7 mouse cellular contexts compared by ENCODE assay signal in genomic region chr11:95577776-95578446, GRCm38 (mm10). TPM values are rescaled to one million over a fixed set of nuclear protein-coding genes. Genes with fewer than 3 reads are reported as not detected.
DNase-seq lines count a peak whose midpoint lies in the region; ATAC-seq lines count a peak whose summit lies in the region.

No protein-coding gene starts in this region.

- intact Hi-C loops in left cerebral cortex, postnatal 4 days (cut with DNase I): no loop called here
- intact Hi-C loops in left cerebral cortex, postnatal 25 days (cut with DNase I): loop anchor here (2.0 kb wide), 1 partner anchor 71 kb away; no protein-coding TSS in a partner anchor

- peaks cover 79% of the 10 kb centered on the region for H3K27me3 ChIP-seq in forebrain, embryonic 12.5 days
- H3K27me3 ChIP-seq in midbrain, embryonic 13.5 days: peaks cover 64% of the 10 kb centered on the region

- DNase-seq in left cerebral cortex, postnatal 4 days: peak; percentile 73
- DNase-seq in left cerebral cortex, postnatal 25 days (ENCODE audit: low spot score in 2 of 2): no peak
- peak; percentile 92 for DNase-seq in ZHBTc4 (ENCODE audit: low read depth, low spot score)
- DNase-seq in layer of hippocampus, adult 9-11 months: peak; percentile 16
- no peak for DNase-seq in urinary bladder, adult 18-20 months (ENCODE audit: low spot score in 2 of 2)

- 9% methylated on average over 39 of the region's 39 CpGs for WGBS in forebrain, embryonic 12.5 days
- 8% methylated on average over 39 of the region's 39 CpGs for WGBS in midbrain, embryonic 13.5 days

- H3K4me3 ChIP-seq in forebrain, embryonic 12.5 days (replicated peaks): peak overlapping the region; percentile 31
- H3K4me3 ChIP-seq in midbrain, embryonic 13.5 days (replicated peaks): peak overlapping the region; percentile 26

- H3K36me3 ChIP-seq in forebrain, embryonic 12.5 days (replicated peaks): no peaks in the 10 kb centered on the region
- H3K36me3 ChIP-seq in midbrain, embryonic 13.5 days: no peaks in the 10 kb centered on the region

- peak; percentile 57 for ATAC-seq in forebrain, embryonic 12.5 days (ENCODE audit: low FRiP score)
- ATAC-seq in midbrain, embryonic 13.5 days: peak; percentile 84

- peak overlapping the region; percentile 56 for H3K4me2 ChIP-seq in forebrain, embryonic 12.5 days
- peak overlapping the region; percentile 51 for H3K4me2 ChIP-seq in midbrain, embryonic 13.5 days (replicated peaks)

- H3K9me3 ChIP-seq in forebrain, embryonic 12.5 days: no peaks in the 10 kb centered on the region
- no peaks in the 10 kb centered on the region for H3K9me3 ChIP-seq in midbrain, embryonic 13.5 days

- H3K4me1 ChIP-seq in forebrain, embryonic 12.5 days: peaks cover 24% of the 10 kb centered on the region
- peaks cover 5% of the 10 kb centered on the region for H3K4me1 ChIP-seq in midbrain, embryonic 13.5 days (replicated peaks)

- H3K27ac ChIP-seq in forebrain, embryonic 12.5 days: no peak overlapping the region
- no peak overlapping the region for H3K27ac ChIP-seq in midbrain, embryonic 13.5 days

- H3K9ac ChIP-seq in forebrain, embryonic 12.5 days: 0 out of 2 replicates have a peak overlapping the region, but pooled peaks have one; percentile 18
- peak overlapping the region; percentile 32; the same call in 1 of the 2 replicates for H3K9ac ChIP-seq in midbrain, embryonic 13.5 days (replicated peaks)

RNA-seq across cellular contexts. Expression of gene Ngfr, which starts 9.6 kb away (rescaled TPM):
- 1 to 10 TPM; 4.2 to 8.1 TPM for total RNA-seq in left cerebral cortex, postnatal 4 days (2021)
- total RNA-seq in left cerebral cortex, postnatal 25 days (2021): 1 to 10 TPM; 1.1 to 1.7 TPM
- 10.5 and 10.9 TPM in 2 replicates for polyA plus RNA-seq in forebrain, embryonic 12.5 days (2016; fragmentation: Nextera tagmentation; extraction: Ambion mirVana)
- 13.8 and 17.2 TPM in 2 replicates for polyA plus RNA-seq in midbrain, embryonic 13.5 days (2015; fragmentation: Nextera tagmentation; extraction: Ambion mirVana)

Comparison
In these comparisons a context has a peak if more than half of its experiments do, and no peak if none do; other contexts are left out.
1. DNase-seq: peak in left cerebral cortex, postnatal 4 days (single experiment), ZHBTc4 (single experiment) and layer of hippocampus, adult 9-11 months (single experiment); none in left cerebral cortex, postnatal 25 days (0 of 2) and urinary bladder, adult 18-20 months (0 of 2).